Mouse (Mus musculus) T-helper 17 cell (primary cell): ENCODE measurements around the gene Rslcan18.

Source experiments
- in situ Hi-C, 2 experiments: fragments of 300-600 bp; cut with MboI, MseI; formaldehyde crosslinking; loops; 1 replicate in 1 of 2; 2 replicates in 1 of 2; pipeline ENCODE4 v1.15.1; 2025; ENCODE audit warnings: high pct_unique_total_duplicates in 2 of 2

Gene Rslcan18

DNA sequence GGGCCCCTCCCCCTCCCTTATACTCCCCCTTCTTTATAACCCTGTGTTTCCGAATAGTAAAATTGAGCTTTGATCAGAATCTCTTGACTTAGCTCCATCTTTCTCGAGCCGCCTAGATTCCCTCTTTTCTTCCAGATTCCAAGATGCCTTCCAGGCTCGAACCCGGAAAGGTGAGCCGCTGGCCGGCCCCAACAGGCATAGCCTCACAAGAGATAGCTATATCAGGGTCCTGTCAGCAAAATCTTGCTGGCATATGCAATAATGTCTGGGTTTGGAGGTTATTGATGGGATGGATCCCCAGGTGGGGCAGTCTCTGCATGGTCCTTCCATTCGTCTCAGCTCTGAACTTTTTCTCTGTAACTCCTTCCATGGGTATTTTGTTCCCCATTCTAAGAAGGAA is at the start of gene Rslcan18:
TSS of gene Rslcan18 (minus strand) at position 101 of the 400 bp plus-strand sequence.
- in situ Hi-C loops: loop anchor here in 1 of 2 experiments (25.0 kb wide), 1 partner anchor 1879 kb away; no protein-coding TSS in a partner anchor

DNA sequence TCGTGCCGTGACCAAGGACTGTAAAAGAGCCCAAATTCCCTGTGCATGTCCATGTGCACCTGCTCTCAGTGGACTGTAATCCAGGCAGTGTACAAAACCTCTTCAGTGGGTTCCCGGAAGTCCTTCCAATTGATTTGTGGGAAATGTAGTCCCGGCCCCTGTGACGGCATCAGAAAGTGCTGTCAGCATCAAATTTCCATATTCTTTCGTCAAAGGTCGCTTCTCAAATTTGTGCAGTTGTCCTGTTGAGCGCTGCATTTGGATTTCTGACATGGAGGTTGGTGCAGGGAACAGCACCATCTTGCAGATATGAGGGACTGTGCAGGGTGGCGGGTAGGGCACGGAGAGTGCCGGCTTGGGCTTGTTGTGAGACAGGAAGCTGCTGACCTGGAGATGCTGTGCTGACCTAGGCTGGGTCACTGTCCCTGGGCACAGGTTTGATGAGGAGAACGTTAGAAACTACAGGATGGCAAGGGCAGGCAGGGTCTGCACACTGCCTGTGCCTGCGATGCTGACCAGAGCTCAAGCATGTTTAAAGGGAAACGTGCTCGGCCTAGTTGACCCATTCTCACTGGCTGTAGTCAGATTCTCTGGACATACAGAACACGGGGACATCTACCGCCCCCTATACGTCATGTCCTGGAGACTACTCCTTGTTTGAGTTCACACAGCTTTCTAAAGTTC is 12.1 kb upstream of the Rslcan18 start:
- in situ Hi-C loops: loop anchor here (5.0 to 10.0 kb wide), 2 partner anchors 84 to 177 kb away; partner anchors contain the start of gene Zfp457 (in 1 of the 2)

DNA sequence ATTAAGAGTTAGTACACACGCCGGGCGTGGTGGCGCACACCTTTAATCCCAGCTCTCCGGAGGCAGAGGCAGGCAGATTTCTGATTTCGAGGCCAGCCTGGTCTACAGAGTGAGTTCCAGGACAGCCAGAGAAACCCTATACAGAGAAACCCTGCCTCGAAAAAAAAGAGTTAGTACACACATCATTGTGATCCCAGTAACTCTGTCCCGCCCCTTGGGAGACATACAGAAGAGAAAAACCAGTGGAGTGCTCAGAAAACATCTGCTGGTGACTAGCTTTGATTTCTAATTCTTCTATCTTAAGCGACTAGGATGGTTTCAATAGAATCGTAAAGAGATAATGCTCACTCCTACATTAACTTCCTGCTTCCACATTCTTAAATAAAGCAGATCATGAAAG is 11.4 kb upstream of the Rslcan18 start:
- in situ Hi-C loops: loop anchor here (5.0 to 10.0 kb wide), 2 partner anchors 85 to 177 kb away; partner anchors contain the start of gene Zfp457 (in 1 of the 2)

DNA sequence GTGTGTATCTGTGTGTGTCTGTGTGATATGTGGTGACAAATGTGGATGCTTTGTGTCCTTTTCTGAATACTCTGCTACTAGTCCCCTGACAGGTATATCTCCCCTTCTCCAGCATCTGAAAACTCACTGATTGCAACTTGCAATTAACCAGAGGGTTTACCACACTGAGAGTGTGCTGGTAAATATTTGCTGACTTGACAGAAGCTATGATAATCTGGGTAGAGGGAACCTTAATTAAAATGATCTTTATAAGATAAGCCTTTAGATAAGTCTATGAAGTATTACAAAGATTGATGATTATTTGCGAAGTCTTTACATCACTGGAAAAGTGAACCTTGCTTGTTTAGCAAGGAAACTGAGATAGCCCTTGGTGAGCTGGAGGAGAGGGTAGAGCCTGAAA is 8.4 kb upstream of the Rslcan18 start:
- in situ Hi-C loops: loop anchor here in 1 of 2 experiments (10.0 to 25.0 kb wide), 2 partner anchors 180 to 1887 kb away; partner anchors contain the start of gene Zfp457

DNA sequence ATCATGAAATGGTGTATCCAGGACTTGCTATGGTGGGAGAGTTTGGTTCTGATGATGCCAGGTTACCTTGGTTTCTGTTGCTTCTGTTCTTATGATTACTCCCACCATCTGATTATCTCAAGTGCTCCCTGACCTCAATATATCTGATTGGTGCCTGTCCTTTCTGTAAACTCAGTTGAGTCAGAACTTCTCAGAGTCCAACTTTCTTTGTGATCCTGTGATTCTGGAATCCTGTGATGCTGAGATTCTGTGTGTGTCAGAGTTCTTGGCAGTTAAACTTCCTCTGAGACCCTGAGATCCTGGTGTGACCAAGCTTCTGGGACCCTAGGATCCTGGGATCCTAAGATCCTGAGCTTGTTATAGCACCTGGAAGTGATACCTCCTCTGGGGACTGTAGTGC is 5.3 kb upstream of the Rslcan18 start, which contains the start of gene Zfp759:
TSS of gene Zfp759 (plus strand) at position 301 of the 400 bp plus-strand sequence.
- in situ Hi-C loops: loop anchor here in 1 of 2 experiments (10.0 to 25.0 kb wide), 2 partner anchors 183 to 1884 kb away; partner anchors contain the start of gene Zfp457

DNA sequence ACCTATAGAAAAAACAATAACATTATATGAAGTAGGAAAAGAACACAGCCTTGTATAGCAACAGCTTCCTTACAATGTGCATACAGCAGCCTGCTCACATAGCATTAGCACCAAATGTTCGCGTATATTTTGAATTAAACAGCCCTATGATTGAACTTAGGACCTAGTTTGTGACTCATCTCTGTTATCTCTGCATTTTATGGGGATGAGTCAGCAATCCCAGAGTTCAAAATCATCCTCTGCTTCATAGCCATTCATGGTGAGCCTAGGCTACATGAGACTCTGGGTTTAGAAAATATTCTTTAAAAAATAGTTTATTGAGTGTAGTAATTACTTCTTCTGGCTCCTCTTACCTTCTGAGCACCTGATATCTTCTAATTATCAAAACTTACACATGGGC is 2.8 kb downstream of the Rslcan18 start:
- in situ Hi-C loops: loop anchor here in 1 of 2 experiments (5.0 to 25.0 kb wide), 2 partner anchors 264 to 1876 kb away; partner anchors contain the start of genes Gm28041 and Zfp456

DNA sequence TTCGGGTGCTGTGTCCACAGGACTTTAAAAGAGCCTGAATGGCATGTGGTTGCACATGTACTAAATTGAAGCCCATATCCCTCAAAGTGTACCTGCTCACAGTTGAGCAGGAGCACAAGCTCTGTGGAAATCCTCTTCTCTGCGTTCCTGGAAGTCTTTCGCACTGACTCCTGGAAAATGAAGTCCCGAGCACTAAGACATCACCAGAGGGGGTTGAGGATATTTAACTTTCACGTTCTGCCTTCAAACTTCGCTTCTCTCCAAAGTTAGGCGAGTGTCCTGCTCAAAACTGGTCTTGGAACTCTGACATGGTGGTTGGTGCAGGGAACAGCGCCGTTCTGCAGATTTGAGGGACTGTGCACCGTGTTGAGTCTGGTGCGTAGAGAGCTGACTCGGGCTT is 4.0 kb downstream of the Rslcan18 start:
- in situ Hi-C loops: loop anchor here in 1 of 2 experiments (5.0 to 25.0 kb wide), 2 partner anchors 265 to 1875 kb away; partner anchors contain the start of genes Gm28041 and Zfp456

DNA sequence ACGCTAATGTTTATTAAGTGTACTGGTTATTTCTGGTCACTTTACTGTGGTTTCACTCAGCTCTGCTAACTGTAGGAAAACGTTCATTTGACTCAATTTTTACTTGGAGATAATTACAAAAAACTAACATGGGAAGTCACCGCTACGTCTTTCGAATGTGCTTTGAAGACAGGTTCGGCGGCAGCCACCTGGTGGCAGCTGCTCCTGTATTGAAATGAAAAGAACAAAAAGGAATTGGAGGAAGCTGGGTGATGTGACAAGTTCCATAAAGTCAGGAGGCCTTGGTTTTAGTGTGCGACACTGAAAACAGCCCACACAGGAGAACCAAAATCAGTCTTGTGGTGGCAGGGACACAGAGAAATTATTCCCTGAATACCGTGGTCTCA is 7.2 kb downstream of the Rslcan18 start:
- in situ Hi-C loops: loop anchor here in 1 of 2 experiments (25.0 kb wide), 1 partner anchor 1872 kb away; no protein-coding TSS in a partner anchor

DNA sequence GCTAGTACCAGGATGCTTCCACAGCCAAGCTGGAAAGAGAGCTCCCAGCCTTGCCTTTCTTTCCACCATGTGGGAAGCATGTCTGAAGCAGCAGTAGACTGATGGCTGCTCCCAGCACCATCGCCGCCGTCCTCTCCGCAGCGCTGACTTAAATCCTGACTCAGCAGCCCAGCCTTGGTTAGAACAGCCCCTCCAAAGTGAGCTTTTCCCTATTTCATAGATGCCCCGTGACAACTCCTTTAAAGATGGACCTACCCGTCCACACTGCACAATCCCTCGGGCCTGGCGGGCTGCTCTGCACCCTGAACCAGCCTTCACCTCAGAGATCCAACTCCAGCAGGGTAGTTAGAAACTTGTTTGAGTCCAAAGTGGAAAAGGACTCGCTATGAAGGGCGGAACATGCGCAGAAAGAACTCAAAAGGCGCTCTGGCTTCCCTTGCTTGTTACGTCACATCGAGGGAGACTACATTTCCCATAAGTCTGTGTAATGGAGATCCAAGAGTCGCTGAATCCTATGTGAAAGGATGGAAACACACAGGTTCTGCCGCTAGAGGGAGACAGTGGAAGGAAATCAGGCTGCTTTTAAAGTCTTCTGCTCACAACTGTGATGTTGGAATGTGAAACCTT is 7.8 kb downstream of the Rslcan18 start, which contains the start of gene Gm28557:
TSS of gene Gm28557 (minus strand) at position 411 of the 627 bp plus-strand sequence.
- in situ Hi-C loops: loop anchor here in 1 of 2 experiments (25.0 kb wide), 1 partner anchor 1871 kb away; no protein-coding TSS in a partner anchor

DNA sequence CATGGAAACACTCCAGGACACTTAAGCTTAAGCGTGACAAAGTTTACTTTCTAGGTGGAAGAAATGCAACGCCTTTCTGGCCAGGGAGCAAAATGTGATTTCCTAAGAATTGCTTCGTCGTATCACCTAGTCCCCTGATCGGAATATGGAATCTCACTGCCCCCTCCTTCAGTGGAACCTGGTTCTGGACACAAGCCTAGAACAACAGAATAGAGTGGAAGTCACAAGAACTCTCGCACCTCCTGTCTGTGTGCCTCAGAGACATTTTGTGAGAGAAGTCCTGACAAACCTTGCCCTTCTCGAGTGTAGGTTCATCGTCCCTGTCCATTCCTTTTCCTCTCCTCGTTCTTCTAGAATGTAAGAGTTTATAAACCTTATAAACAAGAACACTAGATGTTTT is 8.4 kb downstream of the Rslcan18 start:
- in situ Hi-C loops: loop anchor here in 1 of 2 experiments (25.0 kb wide), 1 partner anchor 1870 kb away; no protein-coding TSS in a partner anchor

DNA sequence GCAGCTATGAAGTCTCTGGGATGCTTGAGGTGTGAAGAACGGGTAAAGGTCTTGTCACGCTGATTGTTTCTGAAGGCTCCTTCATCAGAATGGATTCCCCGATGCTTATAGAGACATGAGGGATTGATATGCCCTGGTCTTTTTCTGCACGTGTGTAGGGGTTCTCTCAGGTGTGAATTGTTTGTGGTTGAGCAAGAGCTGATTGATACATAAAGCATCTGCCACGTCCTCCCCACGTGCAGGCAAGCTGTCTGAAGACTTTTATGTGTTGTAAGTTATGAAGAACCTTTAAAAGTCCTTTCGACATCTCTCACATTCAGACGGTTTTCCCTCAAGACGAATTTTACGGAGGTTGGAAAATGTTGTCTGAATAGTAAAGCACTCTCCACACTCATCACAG is 18.2 kb downstream of the Rslcan18 start, which contains the start of gene Zfp708:
TSS of gene Zfp708 (minus strand) at position 101 of the 400 bp plus-strand sequence.
- in situ Hi-C loops: no loop called here

DNA sequence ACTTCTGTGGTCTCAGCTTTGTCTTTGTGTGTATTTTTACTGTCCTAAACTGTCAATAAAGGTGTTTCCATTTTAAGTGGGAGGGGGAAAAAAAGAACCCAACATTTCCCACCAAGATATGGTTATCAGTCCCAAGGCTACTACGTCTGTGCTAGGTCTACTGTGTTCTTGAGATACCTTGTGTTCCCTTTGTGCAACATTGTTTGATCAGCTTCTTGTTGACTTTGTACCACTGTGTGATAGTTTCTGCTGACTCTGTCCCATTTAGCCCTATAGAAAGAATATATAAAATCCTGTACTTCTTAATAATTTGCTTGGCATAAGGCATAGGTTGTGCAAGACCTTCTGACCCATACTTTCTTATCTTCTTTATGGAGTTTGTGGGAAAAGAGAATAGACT is 25.9 kb downstream of the Rslcan18 start:
- in situ Hi-C loops: no loop called here

DNA sequence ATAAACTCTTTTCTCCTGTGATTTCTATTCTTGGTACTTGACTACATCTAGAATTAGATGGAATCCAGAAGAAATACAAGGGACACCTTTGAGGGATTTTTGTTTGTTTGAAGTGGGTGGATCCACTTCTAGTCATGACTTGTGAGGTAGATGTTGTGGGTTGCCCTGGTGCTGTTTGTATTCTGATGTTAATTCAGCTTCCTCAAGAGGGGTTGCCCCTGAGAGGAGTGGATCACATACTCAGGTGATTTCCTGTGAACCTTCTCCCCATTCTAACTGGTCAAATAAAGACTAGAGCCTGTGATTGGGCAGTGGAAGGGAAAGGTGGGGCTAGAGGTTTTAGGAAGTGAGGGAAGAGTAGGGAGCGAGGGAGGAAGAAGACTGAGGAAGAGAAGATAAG is 34.1 kb downstream of the Rslcan18 start:
- in situ Hi-C loops: loop anchor here in 1 of 2 experiments (5.0 kb wide), 1 partner anchor 90 kb away; the partner anchor contains the start of gene Rsl1

DNA sequence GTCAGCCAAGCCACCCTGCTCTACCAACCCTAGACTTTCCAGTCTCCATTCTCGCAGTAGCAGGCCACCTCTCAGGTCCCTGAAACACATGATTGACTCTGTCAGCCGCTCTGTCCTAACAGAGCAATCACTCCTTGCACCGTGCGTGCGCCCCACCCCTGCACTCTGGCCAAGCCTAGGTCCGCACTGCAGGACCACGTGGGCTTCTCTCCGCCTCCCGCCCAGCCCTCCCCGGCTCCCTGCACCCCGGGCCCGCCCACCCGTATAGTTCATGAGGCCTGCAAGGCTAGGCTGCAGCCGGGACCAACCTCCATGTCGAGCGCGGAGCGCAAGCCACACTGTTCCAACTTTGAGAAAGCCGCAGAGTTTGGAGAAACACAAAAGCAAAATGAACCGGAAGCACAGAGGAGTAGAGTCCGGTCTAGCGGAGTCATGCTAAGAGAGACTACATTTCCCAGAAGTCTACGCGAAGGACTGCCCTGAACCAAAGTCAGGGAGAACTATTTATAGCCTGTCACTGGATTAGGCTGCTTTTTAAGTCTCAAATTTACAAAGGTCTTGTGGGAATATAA is 34.8 kb downstream of the Rslcan18 start:
- in situ Hi-C loops: loop anchor here in 1 of 2 experiments (5.0 kb wide), 1 partner anchor 91 kb away; the partner anchor contains the start of gene Rsl1

DNA sequence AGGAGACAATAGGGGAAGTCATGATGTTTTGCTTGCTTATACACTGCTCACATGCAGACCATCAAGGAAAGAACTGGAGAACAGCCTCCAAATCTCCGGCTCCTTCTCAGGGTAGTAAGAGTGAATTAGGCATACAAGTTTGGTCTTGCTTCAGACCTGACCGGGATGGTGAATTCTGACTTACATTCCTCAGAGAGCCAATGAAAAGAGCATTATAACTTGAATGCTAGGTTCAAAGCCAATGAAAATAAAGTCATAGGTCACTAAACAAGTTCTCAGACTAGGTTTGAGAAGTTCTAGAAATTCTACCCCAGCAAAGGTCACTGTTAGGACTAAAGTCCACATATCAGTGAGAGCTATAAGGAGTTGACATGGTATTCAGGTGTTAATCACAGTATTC is 38.8 kb downstream of the Rslcan18 start:
- in situ Hi-C loops: no loop called here

DNA sequence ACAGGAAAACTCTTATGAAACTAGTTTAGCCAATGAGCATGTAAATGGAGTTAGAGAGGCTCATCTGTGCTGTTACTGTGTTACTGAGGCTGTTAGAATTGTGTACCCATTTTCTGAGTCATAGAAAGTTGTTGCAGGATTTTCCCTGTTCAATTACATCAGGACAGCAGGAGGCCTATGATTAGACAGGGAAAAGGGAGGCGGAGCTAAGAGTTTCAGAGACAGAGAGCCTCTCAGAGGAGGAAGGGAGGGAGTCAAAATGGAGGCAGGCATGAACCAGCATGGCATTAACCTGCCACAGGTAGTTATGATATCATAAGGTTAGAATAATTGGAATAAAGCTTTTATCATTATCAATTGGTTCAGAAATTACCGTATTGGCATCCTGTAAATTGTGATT is 43.3 kb downstream of the Rslcan18 start:
- in situ Hi-C loops: no loop called here

DNA sequence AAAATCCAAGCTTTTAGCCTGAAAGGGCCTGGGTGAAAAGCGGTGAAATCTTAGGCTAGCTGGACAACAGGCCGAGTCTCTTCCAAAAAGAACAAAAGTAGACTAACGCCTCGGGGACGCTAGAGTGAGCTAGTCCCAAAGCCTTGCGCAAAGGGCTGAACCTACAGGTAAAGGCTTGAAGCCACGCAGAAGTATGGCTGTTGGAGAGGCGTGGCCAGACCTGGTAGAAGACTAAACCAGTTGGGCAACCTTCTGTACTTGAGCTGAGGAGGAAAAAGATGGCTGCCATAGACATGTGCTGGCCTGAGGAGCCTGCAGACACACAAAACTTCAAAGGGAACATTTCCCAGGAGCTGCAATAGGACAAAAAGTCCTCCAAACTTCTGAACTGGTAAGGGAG is 50.7 kb downstream of the Rslcan18 start:
- in situ Hi-C loops: no loop called here

DNA sequence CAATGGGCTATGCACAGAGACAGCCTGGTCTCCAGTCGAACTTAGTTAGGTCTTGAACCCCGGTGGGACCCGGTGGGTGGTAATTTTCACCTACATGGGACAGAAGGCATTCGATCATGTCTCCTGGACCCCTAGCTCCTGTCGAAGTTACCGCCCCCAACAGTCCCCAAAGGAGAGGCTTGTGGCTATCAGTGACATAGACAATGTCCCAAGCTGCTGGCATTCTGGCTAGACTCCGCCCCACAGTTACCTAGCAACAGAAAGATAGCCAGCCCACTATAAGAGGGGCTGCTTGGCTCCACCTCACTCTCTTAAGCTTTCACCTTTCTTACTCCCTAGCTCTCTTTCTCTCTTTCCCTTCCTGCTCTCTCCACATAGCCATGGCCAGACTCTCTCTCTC is 53.6 kb downstream of the Rslcan18 start:
- in situ Hi-C loops: loop anchor here in 1 of 2 experiments (5.0 kb wide), 1 partner anchor 1780 kb away; no protein-coding TSS in a partner anchor

DNA sequence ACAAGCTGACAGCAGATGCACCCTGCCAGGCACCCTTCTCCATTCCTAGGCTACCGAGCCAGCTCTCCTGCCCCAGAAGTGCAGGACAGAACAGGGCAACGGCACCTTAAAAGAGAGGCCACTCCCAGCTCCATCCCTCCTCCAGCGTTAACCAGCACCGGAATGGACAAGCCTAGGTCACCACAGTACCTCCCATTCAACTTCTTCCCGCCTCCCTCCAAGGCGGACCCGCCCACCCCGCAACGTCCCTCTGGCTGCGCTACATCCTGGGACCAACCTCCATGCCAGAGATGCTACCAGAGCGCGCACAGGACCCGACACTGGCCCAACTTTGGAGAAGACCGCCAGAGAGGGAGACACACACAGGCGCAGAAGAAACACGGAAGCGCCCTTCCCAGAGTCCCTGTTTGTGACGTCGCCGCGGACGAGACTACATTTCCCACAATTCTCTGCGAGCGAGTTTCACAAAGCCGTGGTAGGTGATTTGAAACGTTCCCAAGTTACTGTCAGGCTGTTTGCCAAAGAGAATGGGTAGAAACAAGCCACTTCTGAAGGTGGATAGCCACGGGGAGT is 55.2 kb downstream of the Rslcan18 start, which contains the start of gene Zfp712:
TSS of gene Zfp712 (minus strand) at position 385 of the 573 bp plus-strand sequence.
- in situ Hi-C loops: loop anchor here in 1 of 2 experiments (5.0 kb wide), 1 partner anchor 1779 kb away; no protein-coding TSS in a partner anchor

DNA sequence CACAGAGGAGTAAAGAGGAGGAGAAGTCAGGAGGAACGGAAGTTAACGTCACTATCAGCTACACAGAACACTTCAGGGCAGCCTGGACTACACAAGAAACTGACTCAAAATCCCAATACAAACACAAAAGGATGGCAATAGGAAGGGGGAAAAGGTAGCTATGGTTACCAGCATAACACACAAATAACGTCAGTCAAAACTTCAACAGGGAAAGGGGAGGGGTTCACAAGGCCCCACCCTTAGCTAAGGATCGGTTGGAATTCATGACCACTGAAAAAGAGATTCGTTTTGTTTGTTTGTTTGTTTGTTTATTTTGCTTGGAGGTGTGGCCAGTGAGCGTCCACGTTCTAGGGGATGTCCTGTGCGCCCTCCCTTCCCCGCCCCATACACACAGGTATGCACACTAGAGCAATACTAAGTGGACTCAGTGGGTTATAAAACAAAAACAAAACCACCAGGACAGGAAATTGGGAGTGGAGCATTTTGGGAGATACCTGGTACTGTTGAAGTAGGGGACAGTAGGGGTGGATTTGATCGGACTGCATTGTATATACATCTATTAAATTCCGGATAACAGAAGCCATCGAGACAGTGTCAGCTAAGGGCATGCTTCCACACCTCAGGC is 55.8 kb downstream of the Rslcan18 start:
- in situ Hi-C loops: loop anchor here in 1 of 2 experiments (5.0 kb wide), 1 partner anchor 1778 kb away; no protein-coding TSS in a partner anchor
